Mouse (Mus musculus): Measurements from ENCODE around the gene Olfr531. TPM values are rescaled to one million over a fixed set of nuclear protein-coding genes. Genes with fewer than 3 reads are reported as not detected.

Gene Olfr531
- polyA plus RNA-seq (2012; rRNA removed): not detected in 2 replicates

DNA sequence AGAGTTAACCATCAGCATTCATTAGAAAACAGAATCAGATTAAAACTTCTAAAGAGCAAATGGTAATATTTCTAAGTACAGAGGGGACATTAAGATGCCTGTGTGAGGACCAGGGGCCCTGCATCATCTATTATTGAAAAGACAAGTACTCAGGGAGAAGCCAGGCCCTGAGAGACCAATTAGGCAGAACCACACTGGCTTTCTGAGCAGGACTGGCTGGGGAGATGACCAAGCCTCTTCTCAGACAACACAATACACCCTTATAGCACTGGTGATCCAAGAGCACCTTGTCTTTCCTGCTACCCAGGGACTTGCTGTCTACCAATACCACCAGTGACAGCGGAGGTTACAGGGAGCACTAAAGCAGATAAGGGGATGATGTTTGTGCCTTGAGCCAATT lies at the start of gene Olfr531:
Gene Olfr531 (minus strand): TSS at position 101 of the 400 bp plus-strand sequence.
- Histone ChIP-seq H3K4me3 (replicated peaks; ENCODE audit: extremely low read depth, low read depth, low read length) (no peak within 1 kb of the TSS), H3K4me1 (ENCODE audit: control insufficient read depth, insufficient read depth, low read length) (no peaks in the 10 kb centered on the region)
- no peak for DNase-seq
- TF ChIP-seq CTCF (IDR thresholded peaks at IDR 0.05; ENCODE audit: insufficient read depth, low read length) (no peak), POLR2A (IDR thresholded peaks at IDR 0.05; ENCODE audit: borderline replicate concordance, extremely low read depth, low read depth, low read length) (no peak)
- WGBS: 72% methylated on average over 1 of the region's 1 CpGs

DNA sequence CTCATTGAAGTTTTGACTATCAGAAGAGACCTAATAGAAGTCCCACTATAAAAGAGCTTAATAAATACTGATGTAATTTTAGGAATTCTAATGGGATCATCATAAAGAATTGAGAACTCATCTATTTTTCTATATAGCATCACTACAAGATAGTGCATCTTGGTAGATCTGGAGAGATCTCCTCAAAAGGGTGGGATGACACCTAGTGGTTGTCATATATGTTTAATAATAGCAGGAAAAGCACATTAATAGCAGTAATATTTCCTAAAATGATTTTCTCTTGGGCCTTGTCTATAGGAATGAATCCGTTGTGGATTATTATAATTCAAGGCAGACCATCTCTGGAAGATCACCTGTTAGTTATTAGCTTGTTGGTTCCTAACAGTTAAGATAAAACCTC lies 40.4 kb upstream of the Olfr531 start:
- DNase-seq: no peak
- no peaks in the 10 kb centered on the region for H3K4me1 ChIP-seq (ENCODE audit: control insufficient read depth, insufficient read depth, low read length)
- H3K4me3 ChIP-seq (replicated peaks; ENCODE audit: extremely low read depth, low read depth, low read length): no peak overlapping the region
- WGBS: 71% methylated on average over 1 of the region's 1 CpGs
- TF ChIP-seq CTCF (IDR thresholded peaks at IDR 0.05; ENCODE audit: insufficient read depth, low read length): no peak
- no peak for TF ChIP-seq POLR2A (IDR thresholded peaks at IDR 0.05; ENCODE audit: borderline replicate concordance, extremely low read depth, low read depth, low read length)

DNA sequence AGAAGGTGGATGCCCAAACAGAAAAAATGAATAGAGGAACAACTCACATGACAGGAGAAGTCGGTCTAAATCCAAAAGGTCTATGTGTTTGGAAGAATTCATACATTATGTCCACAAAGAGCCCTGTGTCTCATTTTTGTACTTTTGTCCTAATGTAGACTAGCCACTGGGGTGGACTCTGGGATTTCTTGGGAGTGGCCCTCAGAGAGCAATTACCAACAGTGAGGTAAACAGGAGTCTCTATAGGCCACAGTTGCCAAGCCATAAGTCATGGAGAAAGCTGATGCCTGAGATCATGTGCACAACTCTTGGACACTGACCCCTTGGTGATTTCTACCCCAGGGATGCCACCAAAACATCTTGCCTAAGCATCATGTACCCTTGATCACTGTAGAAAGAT lies 18.8 kb upstream of the Olfr531 start, which contains the start of gene Olfr532:
Gene Olfr532 (minus strand): TSS at position 101 of the 400 bp plus-strand sequence.
- TF ChIP-seq CTCF (IDR thresholded peaks at IDR 0.05; ENCODE audit: insufficient read depth, low read length): no peak
- TF ChIP-seq POLR2A (IDR thresholded peaks at IDR 0.05; ENCODE audit: borderline replicate concordance, extremely low read depth, low read depth, low read length): no peak
- no peak within 1 kb of the TSS for H3K4me3 ChIP-seq (replicated peaks; ENCODE audit: extremely low read depth, low read depth, low read length)
- DNase-seq: no peak
- no peaks in the 10 kb centered on the region for H3K4me1 ChIP-seq (ENCODE audit: control insufficient read depth, insufficient read depth, low read length)
- WGBS: 86% methylated on average over 1 of the region's 1 CpGs

DNA sequence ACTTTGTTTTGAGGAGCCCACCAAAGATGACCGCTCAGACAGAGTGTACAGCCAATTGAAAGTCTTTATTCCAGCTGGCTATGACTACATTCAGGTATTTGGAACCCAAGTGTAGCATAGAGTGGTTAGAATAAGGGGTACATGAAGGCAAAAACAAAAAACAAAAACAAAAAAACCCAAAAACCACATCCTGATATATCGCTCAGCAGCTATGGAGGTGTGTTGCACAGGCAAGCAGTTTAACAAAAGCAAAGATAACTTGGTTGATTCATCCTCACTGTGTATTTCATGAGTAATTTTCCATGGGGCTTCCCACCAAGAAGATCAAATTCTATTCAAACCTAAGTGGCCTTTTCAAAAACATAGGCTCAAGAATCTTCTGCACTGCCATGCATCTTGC lies 25.8 kb downstream of the Olfr531 start:
- TF ChIP-seq CTCF (IDR thresholded peaks at IDR 0.05; ENCODE audit: insufficient read depth, low read length): no peak
- TF ChIP-seq POLR2A (IDR thresholded peaks at IDR 0.05; ENCODE audit: borderline replicate concordance, extremely low read depth, low read depth, low read length): no peak
- WGBS: 89% methylated on average over 2 of the region's 2 CpGs
- Histone ChIP-seq H3K4me1 (ENCODE audit: control insufficient read depth, insufficient read depth, low read length) (no peaks in the 10 kb centered on the region), H3K4me3 (replicated peaks; ENCODE audit: extremely low read depth, low read depth, low read length) (no peak overlapping the region)
- no peak for DNase-seq

DNA sequence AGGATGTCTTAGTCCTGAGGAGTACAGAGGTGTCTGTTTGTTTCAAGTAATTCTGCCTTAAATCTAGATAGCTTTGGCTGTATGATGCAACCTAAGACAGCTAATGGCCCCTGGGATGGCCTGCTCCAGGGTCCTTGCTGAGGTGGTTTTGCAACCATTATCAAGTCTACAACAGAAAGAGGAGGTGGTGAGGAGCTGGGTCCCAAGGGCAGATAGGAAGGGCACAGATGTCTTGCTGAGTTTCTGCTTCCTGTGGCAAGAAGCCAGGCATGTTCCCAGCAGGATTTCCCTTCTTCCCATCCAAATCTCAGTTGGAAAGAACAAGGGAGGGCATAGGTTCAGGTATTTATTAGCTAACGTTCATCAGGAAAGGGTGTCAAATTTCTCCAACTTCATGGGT lies 26.5 kb downstream of the Olfr531 start, which contains the start of gene Olfr530:
Gene Olfr530 (minus strand): TSS at position 101 of the 400 bp plus-strand sequence.
- TF ChIP-seq CTCF (IDR thresholded peaks at IDR 0.05; ENCODE audit: insufficient read depth, low read length) (no peak), POLR2A (IDR thresholded peaks at IDR 0.05; ENCODE audit: borderline replicate concordance, extremely low read depth, low read depth, low read length) (no peak)
- no peak for DNase-seq
- H3K4me1 ChIP-seq (ENCODE audit: control insufficient read depth, insufficient read depth, low read length): no peaks in the 10 kb centered on the region
- H3K4me3 ChIP-seq (replicated peaks; ENCODE audit: extremely low read depth, low read depth, low read length): no peak within 1 kb of the TSS
- 40% methylated on average over 1 of the region's 1 CpGs for WGBS

DNA sequence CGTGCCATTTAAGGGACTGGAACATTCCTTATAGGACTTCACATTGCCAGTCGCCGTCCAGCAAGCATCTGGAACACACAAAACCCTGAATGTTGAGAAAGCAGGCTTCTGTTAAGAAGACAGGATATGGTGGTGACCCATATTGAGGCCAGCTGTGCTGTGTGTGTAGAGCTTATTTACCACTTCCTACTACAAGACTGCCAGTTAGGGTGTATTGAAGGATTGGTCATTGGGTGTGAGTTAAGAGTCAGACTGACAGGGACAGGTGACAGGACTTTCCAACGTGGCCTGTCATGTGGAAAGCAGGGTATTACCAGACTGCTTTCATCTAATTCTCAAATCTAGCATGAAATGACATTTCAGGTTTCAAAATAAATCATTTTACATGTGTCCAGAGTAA lies 28.4 kb downstream of the Olfr531 start:
- WGBS: 58% methylated on average over 4 of the region's 4 CpGs
- H3K4me1 ChIP-seq (ENCODE audit: control insufficient read depth, insufficient read depth, low read length): no peaks in the 10 kb centered on the region
- no peak for DNase-seq
- TF ChIP-seq POLR2A (IDR thresholded peaks at IDR 0.05; ENCODE audit: borderline replicate concordance, extremely low read depth, low read depth, low read length) (no peak), CTCF (IDR thresholded peaks at IDR 0.05; ENCODE audit: insufficient read depth, low read length) (no peak)
- no peak overlapping the region for H3K4me3 ChIP-seq (replicated peaks; ENCODE audit: extremely low read depth, low read depth, low read length)

DNA sequence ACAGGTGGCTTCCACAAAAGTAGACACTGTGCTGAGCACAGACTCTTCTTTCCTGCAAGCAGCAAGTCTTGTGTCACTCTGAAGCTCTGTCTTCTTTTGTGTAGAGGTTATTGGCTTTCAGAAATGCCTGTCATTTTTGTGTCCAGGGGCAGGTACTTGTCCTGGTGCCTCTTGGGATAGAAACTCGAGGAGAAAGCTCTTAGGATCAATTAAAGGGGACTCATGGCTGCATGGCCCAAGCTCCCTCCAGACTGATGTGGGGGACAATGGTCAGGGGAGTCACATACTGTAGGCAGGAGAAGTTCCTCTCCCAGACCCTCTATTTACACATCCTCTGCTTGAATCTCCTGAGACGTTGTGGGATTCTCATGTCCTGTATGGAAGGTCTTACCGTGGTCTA lies 41.1 kb downstream of the Olfr531 start, which contains the start of gene Olfr60:
Gene Olfr60 (minus strand): TSS at position 101 of the 400 bp plus-strand sequence.
- DNase-seq: no peak
- 58% methylated on average over 3 of the region's 3 CpGs for WGBS
- Histone ChIP-seq H3K4me3 (replicated peaks; ENCODE audit: extremely low read depth, low read depth, low read length) (no peak within 1 kb of the TSS), H3K4me1 (ENCODE audit: control insufficient read depth, insufficient read depth, low read length) (no peaks in the 10 kb centered on the region)
- TF ChIP-seq POLR2A (IDR thresholded peaks at IDR 0.05; ENCODE audit: borderline replicate concordance, extremely low read depth, low read depth, low read length): no peak
- TF ChIP-seq CTCF (IDR thresholded peaks at IDR 0.05; ENCODE audit: insufficient read depth, low read length): no peak

Other genes starting within 250 kb of the Olfr531 start
- gene Sprn, start 248.0 kb downstream of the Olfr531 start, polyA plus RNA-seq (2012; rRNA removed): 0.25 and 0.27 TPM in 2 replicates
- gene Olfr522, start 238.2 kb downstream of the Olfr531 start, polyA plus RNA-seq (2012; rRNA removed): not detected in 2 replicates
- not detected in 2 replicates for gene Olfr523, start 229.7 kb downstream of the Olfr531 start, polyA plus RNA-seq (2012; rRNA removed)
- gene Olfr524, start 197.0 kb downstream of the Olfr531 start, polyA plus RNA-seq (2012; rRNA removed): not detected in 2 replicates
- 1.7 and 2.8 TPM in 2 replicates for gene Cd163l1, start 184.7 kb downstream of the Olfr531 start, polyA plus RNA-seq (2012; rRNA removed)
- 0.58 and 0.78 TPM in 2 replicates for gene 5830411N06Rik, start 155.6 kb downstream of the Olfr531 start, polyA plus RNA-seq (2012; rRNA removed)
- gene Olfr525, start 82.1 kb downstream of the Olfr531 start, polyA plus RNA-seq (2012; rRNA removed): not detected in 2 replicates
- gene Olfr527, start 68.9 kb downstream of the Olfr531 start, polyA plus RNA-seq (2012; rRNA removed): not detected in 2 replicates
- 0.32 TPM in 1 of 2 replicates, not detected in the other for gene Olfr60, start 41.2 kb downstream of the Olfr531 start, polyA plus RNA-seq (2012; rRNA removed)
- not detected in 2 replicates for gene Olfr530, start 26.6 kb downstream of the Olfr531 start, polyA plus RNA-seq (2012; rRNA removed)
- not detected in 2 replicates for gene Olfr532, start 18.7 kb upstream of the Olfr531 start, polyA plus RNA-seq (2012; rRNA removed)
- gene Olfr533, start 60.5 kb upstream of the Olfr531 start, polyA plus RNA-seq (2012; rRNA removed): not detected in 2 replicates
- gene Olfr535, start 81.3 kb upstream of the Olfr531 start, polyA plus RNA-seq (2012; rRNA removed): not detected in 2 replicates
- gene Olfr536, start 104.5 kb upstream of the Olfr531 start, polyA plus RNA-seq (2012; rRNA removed): not detected in 2 replicates
- gene Olfr538, start 165.0 kb upstream of the Olfr531 start, polyA plus RNA-seq (2012; rRNA removed): not detected in 2 replicates
- gene Olfr46, start 198.4 kb upstream of the Olfr531 start, polyA plus RNA-seq (2012; rRNA removed): not detected in 2 replicates
- gene Olfr61, start 226.1 kb upstream of the Olfr531 start, polyA plus RNA-seq (2012; rRNA removed): not detected in 2 replicates
- gene Olfr53, start 243.5 kb upstream of the Olfr531 start, polyA plus RNA-seq (2012; rRNA removed): not detected in 2 replicates